Mouse (Mus musculus) urinary bladder, adult 18-20 months (tissue): Measurements from ENCODE around the gene Lrrc39.
"Not testable (repeated sequence)": the region's sequence is repeated elsewhere in the genome, so short reads cannot be mapped to it uniquely, and the experiment has no call there.

Experiments
- DNase-seq, 2 experiments: peaks; one replicate each; pipeline ENCODE4 v3.0.0; 2022; ENCODE audit warnings: low spot score in 2 of 2, mixed read lengths in 2 of 2

The Lrrc39 gene

DNA sequence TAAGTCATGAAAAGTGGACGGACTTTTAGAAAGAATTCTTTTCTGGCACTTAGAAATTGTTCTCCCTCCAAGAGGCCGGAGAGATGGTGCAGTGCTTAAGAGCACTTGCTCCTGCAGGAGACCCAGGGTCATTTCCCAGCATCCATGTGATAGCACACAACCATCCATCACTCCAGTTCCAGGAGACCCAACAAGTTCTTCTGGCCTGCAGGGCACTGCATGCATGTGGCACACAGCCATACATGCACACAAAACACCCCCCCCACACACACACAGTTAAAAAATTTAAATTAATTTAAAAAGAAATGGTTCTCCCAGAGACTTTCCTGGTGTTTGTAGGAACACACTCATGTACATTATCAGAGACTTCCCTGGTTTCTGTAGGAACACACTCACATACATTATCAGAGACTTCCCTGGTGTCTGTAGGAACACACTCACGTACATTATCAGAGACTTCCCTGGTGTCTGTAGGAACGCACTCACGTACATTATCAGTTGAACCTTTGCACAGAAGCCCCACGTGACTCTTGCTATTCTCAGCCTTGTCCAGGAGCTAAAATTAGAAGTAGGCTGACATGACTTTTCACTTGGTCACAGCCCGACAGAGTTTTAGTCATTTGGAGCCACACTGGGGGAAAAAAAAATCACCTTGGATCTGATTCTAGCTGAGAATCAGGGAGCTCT is at the start of gene Lrrc39:
Gene Lrrc39 (plus strand): TSS at position 566 of the 687 bp plus-strand sequence.
- DNase-seq = no peak

DNA sequence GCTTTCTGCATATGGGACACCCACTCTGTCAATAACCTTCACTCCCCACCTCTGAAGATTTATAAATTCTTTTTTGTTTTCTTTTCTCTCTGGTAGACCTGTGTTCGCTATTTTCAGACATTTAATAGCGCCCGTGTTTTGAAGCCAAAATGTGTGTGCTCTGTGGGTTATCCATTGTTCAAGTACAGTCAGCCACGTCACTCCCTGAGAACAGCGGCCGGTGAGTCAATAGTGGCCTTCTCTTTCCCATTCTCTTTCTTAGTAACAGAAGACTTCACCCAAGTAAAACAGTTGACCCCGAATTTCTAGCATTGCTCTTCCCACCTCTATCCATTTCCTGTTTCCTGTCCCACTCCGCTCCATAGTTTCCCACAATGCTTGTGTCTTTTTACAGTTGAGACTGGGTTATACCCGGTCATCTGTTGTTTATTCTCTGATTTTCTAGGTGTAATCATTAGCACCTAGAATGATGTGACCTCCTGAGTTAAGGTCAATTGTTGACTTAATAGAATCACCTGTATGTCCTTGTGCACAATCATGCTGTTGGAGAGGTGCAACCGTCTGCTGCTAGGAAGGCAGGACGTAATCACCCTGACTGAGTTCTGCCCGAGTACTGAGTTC is 42.5 kb upstream of the Lrrc39 start:
- no peak for DNase-seq

DNA sequence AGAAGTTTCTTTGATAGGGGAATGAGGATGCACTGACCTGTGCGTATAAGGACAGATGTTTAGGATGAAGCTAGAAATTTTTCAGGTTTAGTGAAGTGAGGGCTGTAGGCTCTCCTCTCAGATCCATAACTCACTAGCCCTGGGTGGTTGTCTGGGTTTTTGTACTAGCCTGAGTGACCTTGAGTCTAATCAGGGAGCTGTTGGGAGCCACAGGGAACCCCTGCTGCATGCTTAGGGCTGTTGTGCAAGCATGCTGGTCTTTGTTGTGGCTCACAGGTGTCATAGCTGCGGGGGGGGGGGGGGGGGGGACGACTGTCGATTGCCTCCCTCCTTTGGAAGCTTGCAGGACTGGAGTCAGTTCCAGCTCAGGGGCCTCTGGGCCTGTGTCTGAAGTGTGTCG is 33.0 kb upstream of the Lrrc39 start:
- no peak for DNase-seq

DNA sequence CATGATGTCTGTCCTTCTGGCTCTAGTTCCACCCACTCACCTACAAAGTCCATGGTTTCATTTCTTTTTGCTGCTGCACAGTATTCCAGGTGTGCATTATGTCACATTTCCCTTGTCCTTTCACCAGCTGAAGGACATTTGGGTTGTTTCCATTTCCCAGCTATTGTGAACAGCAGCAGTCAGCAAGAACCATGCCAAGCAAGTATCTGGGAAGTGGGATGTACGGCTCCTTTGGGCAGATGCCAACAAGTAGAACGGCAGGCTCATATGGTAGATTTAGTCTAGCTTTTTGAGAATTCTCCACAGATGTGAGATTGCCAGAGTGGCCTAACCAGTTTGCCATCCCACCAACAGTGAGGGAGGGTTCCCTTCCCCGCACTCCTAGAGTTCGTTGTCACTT is 31.9 kb upstream of the Lrrc39 start:
- no peak for DNase-seq

DNA sequence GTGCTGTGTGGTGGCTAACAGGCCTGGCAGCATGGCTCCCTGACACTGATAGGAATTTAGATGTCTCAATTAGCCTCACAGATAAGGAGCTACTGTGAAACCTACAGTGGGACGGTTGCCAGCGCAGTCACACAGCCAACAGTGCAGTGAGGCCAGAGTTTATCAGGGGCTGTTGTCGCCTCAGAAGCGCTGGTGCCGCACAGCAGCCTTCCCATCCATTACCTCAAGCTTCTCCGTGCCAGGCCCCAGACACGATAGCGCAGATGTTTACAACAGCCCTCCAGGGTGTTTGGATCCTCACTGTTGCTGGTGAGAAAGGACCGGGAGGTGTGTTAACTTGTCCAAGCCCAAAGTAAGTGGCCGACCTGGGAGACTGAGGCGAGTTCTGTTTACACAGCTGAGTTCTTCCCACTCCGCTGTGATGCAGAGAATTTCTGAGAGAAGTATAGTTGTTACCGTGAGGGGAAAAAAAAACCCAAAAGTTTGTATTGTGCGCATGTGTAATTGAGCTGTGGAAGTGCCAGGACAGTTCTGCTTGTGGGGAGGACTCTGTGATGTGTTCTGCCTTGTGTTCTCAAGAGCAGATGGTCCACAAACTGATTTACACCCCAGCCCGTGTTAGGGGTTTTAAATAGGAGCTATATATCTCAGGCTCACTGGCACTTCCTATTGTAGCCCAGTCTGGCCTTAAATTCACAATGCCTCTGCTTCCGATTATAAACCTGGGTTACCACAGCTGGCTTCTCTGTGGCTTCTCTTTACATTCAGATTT is 26.2 kb upstream of the Lrrc39 start:
- no peak for DNase-seq

DNA sequence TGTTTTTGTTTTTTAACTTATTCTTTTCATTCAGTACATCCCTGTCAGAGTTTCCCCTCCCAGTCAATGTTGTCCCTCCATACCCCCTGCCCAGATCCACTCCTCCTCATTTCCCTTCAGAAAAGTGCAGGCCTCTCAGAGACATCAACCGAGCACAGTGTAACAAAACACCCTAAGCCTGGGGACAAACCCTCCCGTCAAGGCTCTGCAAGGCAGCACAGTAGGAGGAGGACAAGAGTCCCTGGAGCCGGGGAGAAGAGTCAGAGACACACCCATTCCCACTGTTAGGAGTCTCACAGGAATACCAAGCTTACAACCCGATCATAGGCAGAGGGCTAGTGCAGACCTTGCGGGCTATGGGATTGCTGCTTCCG is 25.6 kb upstream of the Lrrc39 start:
- DNase-seq = no peak

DNA sequence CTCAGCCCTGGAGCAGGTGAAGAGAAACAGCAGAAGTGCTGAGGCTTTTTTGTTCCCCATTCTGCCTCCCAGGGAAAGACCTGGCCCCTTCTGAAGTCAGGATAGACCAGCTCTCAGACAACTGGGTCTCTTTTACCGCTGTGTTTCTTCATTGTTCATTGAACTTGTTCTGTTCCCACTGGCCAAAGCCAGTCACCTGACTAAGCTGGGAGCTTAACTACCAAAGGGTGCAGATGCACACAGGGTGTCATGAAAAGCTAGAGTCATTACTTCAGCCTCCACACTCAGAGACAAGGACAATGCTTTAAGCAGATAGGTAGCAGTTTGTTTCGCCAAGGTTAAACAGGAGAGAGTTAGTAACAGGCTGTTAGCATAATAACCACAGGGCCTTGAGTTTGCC is 20.7 kb upstream of the Lrrc39 start:
- no peak for DNase-seq

DNA sequence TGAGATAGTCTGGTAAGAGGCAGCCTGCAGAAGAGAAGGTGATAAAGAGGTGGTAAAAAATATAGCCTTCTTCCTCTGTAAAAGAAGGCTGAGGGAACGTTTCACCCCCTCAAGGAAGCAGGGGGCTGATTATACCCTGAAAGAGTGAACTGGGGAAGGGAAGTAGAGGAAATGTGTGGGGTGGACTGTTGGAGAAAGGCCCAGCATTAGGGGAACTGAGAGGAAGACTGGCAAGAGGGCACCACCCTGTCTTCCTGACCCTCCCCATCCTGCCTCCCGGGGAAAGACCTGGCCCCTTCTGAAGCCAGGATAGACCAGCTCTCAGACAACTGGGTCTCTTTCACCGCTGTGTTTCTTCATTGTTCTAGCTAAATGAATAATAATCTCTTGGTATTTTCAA is 20.2 kb upstream of the Lrrc39 start:
- no peak for DNase-seq

DNA sequence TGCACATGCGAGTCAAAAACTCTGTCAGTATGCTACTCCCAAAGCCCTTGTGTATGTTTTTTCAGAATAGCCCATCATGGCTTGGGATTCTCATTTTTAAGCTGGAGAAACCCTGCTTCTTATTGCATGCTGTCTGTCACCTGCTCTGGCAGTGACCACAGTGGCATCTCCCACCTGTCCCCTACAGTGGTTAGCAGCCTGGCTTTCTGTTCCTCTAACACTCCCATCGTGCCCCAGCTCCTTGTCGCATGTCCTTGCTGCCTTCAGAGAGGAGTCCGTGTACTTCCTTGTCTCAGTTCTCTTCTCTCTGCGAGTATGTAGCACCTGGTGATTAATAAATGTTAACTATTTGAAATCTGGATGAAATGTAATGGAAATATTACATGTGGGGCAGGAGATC is 15.3 kb upstream of the Lrrc39 start:
- no peak for DNase-seq

DNA sequence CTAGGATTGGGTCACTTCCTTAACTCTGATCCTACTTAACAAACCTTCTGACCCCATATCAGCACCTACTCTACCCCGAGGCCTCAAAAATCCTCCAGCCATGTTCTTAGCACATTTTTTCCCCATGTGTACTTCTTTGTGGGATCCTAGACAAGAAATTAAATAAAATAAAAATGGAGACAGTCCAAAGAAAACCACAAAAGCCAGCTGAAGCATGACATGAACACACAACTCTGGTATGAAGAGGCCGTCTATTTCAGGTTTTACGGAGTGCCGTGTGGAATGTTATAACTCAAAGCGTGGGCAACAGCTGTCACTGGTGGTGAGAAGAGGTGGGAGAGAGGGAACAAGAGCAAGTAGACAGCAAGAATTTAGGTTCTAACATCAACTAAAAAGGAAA is 11.4 kb upstream of the Lrrc39 start:
- DNase-seq = no peak

DNA sequence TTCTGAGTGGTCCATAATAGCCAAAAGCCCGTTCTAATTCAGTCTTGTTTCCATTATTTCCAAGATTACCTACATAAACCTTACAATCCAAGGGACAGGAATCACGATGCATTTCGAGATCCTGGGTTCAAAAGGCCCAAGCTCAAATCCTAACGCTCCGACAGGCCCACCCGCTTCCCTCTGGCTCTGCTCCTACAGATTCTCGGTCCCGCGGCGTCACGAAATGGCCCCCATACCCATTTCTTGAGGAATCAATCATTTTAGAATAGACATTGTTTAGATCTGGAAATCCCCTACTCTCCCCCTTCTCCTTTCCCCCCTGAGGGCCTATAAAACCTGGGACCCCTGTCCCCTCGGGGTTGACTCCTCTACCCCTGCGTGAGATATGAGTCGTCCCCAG is 1.5 kb upstream of the Lrrc39 start:
- not testable (repeated sequence) for DNase-seq

DNA sequence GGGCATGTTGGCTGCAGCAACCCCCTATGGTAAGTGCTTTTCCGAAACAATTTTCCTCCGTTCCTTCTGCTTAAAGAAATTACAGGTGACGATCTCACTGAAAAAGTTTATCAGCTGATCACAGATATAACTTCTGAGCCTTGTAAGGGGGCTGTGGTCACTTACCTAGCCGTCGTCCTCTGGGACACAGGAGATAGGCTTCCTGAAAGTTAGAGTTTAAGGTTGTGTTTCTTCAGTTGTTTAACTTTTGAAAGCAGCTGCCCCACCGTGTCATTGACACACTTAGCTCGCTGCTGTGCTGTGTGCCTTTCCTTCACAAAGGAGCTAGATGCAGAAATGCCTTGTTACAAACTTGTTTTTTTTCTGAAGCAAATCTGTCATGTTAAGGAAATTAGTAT is 321 bp downstream of the Lrrc39 start:
- DNase-seq = no peak

DNA sequence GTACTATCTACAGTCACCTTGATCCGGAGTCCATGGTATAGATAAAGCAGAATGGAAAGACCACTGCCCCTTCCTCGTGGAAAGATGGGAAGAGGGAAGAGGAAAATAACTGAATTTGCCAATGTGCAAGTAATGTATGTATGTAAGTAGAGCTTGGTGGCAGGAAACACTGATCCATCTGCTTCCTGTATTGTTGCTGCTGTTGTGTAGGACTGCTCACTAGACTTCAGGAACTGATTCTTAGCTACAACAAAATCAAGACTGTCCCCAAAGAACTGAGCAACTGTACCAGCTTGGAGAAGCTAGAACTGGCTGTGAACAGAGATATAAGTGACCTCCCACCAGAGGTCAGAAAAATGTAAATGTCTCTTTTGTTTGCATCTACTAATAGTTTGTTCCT is 7.9 kb downstream of the Lrrc39 start:
- DNase-seq = no peak

DNA sequence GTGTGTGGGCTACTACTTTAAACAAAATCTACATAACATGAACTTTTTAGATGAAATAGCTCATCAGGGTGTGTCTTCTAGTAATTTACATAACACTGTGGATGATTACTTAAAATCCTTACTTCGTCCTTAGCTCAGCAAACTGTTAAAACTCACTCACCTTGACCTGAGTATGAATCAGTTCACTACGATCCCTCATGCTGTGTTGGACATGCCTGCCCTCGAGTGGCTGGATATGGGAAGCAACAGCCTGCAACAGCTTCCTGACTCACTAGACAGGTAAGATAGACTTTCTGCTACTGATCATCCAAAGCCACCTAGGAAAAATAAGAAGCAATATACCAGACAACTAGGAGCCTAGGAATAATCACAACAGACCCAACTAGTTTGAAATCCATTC is 14.5 kb downstream of the Lrrc39 start:
- DNase-seq = no peak

DNA sequence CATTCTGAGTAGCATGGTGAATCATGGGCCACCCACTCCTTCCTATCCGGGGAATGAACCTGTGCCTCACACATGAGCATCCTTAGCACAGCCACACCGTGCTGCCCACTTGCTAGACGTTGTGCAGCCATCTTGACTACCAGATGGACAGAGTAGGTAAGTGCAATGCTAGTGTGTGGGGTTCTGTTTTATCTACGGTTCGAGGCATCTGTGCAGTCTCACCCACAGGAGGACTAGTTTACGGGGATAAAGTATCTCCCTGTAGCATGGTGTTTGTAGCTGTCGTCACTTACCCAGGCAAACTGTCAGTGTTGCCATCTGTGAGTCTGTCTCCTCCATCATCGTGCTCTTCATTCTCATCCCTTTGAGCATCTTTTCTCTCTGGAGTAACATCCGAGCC is 19.4 kb downstream of the Lrrc39 start:
- no peak for DNase-seq

DNA sequence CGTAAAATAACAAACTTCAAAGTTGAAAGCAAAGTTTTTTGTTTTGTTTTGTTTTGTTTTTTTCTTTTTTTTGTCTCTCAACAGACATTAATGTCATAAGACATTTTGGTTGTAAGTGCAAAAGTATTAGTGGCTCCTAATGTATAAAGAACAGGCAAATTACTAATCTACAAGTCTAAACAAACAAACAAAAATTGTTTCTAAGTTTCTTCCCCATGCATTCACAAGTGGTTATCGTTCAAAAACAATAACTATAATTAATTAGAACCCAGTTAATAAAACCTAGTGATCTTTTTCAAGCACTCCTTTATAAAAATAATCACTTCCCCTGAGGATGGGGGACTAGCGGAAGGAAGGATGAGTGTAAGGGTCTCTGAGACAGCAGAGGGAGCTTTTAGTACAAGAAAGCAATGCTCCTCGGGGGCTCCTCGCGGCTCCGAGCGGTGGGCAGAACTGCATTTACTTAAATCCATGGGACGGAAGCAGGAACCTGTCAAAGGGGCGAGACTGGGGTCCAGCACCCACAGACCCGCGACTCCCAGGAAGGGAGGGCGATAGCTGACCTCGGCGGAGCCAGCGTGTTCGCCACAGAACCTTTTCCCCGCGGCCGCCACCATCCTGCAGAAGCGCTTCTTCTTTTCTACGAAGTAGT is 31.4 kb downstream of the Lrrc39 start:
- DNase-seq = no peak

DNA sequence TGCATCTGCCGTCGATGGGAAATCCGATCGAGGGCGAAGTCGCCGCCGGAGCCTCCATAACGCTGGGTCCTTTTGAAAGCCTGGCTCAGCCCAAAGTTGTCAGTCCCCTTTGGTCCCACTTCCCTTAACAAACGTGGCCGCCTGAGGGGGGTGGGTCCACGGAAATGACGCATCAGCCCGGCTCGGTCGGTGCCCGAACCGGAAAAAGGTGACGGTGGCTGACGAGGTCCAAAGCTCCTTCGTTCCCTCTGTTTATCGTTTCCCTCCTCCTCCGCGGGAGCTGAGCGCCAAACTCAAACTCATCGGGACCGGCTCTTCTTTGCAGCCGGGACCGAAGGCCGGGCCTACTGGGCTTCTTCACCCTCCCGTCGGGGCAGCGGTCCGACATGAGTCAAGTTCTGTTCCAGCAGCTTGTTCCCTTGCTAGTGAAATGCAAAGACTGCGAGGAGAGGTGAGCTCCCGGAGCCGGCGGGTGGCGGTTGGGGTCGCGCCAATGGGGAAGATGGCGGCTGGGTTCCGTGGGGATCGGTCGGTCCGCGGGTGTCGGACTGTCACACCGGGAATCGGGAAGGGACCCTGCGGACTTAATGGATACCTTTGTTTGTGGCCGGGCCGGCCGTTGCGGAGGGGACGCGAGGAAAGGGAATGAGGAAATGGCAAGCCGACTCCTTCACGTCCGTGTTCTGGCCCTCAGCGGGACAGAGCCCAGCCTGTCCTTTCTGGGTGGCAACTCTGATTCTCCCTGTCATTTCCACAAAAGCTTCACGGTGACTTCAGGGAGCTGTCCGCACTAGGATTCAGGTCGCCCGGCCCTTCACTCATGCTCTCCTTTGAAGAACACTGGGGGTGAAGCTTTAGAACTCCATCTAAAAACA is 32.2 kb downstream of the Lrrc39 start, which contains the start of gene Sass6:
Gene Sass6 (plus strand): TSS at position 255 of the 875 bp plus-strand sequence.
- DNase-seq = peak; percentile 96 to 99

DNA sequence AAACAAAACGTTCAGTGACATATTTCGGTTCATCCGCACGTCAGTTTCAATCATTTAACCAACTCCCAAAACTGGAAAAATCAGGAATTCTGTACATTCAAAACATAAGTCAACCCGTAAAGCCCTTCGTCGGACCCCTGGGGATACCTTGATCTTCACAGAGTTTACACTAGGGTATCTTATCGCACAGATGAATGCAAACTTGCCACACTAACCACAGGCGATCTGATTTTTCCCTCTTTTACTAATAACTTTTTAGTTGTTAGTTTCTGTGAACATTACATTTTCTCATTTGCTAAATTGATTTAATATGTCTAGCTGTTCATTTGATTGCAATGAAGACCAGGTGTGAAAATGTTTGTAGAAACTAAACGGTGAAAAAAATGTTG is 32.8 kb downstream of the Lrrc39 start:
- DNase-seq = no peak

DNA sequence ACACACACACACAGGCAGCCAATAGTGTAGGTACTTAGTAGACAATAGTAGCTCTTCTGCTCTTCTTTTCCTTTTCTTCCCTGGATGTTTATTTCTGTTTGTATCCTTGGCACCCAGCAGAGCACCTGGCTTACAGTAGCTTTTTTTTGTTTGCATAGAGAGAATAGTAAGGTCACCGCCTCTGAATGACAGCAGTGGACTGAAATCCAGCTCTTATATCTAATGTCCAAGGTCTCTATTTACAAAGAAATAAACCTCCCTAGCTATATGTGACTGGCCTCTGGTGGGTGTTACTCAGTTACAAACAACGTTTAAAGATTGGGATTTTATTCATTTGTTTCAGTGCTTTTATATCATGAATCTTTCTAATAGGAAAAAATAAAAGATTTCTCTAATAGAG is 36.9 kb downstream of the Lrrc39 start:
- DNase-seq = no peak

DNA sequence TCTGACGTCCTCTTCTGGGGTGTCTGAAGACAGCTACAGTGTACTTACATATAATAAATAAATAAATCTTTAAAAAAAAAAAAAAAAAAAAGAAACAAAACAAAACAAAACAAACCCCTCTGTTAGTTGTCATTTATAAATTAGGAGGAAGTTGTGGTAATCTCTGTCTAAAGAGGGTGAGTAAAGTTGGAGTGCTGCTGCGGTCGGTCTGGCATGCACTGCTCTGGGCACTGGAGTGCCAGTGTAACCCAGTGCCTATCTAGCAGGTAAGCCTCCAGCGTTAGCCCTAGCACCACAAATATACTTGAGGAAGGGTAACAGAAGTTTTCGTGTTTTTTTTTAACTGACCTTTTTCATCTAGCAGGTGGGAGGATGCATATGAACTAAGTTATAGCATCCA is 38.2 kb downstream of the Lrrc39 start:
- no peak for DNase-seq

DNA sequence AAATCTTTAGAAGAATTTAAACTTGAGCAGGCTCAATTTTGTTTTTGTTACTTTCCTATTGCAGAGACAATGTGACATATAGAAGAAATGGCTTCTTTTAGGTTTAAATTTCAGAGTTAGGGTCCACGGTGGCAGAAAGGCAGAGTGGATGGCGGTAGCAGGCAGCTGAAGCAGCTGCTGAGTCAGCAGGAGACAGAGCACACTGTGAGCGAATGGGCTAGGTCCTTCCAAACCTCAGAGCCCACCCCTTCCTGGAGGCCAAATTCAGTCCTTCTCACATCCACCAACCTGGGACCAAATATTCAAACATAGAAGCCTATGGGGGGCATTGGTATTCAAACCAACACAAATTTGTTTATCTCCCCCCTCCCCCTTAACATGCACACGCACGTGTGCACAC is 39.0 kb downstream of the Lrrc39 start:
- no peak for DNase-seq

DNA sequence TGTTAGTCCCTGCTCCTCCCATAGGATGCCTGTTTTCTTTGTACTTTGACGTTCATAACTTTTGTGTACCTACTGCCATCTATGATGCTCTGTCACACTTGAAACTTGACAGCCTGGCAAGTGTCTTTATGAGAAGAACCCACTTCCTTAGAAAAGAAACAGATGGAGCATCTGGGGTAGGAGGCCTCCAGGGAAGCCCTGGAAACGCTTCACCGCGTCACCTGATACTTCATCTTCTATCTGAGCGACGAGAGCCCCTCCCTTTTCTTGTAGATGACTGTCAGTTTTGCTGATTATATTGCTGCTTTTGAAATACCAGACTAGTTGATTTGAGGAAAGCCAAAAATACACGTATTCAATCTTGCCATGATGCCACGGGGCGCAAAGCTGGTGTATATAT is 41.8 kb downstream of the Lrrc39 start:
- no peak for DNase-seq
